30 mouse cellular contexts compared by ENCODE assay signal in the genomic region with DNA sequence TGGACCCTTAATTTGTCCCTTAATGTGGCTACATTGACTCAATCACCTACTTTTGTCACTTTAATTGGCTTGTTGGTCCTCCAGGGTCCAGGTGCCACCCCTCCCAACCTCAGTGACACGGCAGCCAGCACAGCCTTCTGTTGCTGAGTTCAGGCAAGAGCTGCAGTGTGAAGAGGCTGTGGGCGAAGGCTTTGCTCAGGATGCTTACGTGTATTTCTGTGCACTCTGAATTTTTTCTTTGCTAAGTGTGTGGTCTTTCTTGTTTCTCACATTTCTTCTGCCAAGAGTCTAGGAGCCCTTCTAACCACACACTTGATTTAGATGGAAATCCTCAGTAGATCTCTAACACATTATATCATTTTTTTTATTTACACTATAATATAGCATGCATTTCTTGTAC.
DNase-seq lines count a peak whose midpoint lies in the region; ATAC-seq lines count a peak whose summit lies in the region.
"Had no signal": no experiment of that assay in that cellular context is flagged by ENCODE, and none has a peak within 500 bp of the region (broad histone marks: within the 10 kb centered on the region; RNA-seq: fewer than 3 reads in every experiment).

No protein-coding gene starts in this region.

- intact Hi-C loops in left cerebral cortex, postnatal 4 days (cut with DNase I) = no loop called here
- intact Hi-C loops in left cerebral cortex, postnatal 36 days (cut with DNase I) = no loop called here

- H3K4me3 ChIP-seq in liver, embryonic 12.5 days = no peak overlapping the region
- H3K4me3 ChIP-seq: embryonic facial prominence, embryonic 10.5 days; embryonic facial prominence, embryonic 15.5 days; forebrain, embryonic 12.5 days; heart, embryonic 10.5 days; hindbrain, embryonic 12.5 days; intestine, embryonic 15.5 days; liver, embryonic 15.5 days; lung, embryonic 15.5 days; midbrain, embryonic 12.5 days; neural tube, embryonic 13.5 days had no signal

- H3K4me2 ChIP-seq in liver, embryonic 12.5 days = no peak overlapping the region
- H3K4me2 ChIP-seq: embryonic facial prominence, embryonic 15.5 days; forebrain, embryonic 12.5 days; hindbrain, embryonic 12.5 days; intestine, embryonic 15.5 days; liver, embryonic 15.5 days; lung, embryonic 15.5 days; midbrain, embryonic 12.5 days; neural tube, embryonic 13.5 days had no signal

- no peak for DNase-seq in frontal cortex, postnatal 14 days (ENCODE audit: low spot score in 2 of 2)
- peak; percentile 7 to 51 for DNase-seq in left cerebral cortex, adult 18-20 months (ENCODE audit: low spot score in 2 of 2)
- no peak for DNase-seq in left cerebral cortex, postnatal 4 days
- DNase-seq in brain, adult 2 months (ENCODE audit: low read depth, low spot score) = peak; percentile 68
- peak; percentile 21 to 26 for DNase-seq in left cerebral cortex, postnatal 36 days (ENCODE audit: low spot score in 2 of 2)
- no peak for DNase-seq in thymus, postnatal 14 days
- DNase-seq: adrenal gland, postnatal 10 days; cerebellum, adult 11 months; cerebellum, adult 9-11 months; forebrain, postnatal 0 days; gastrocnemius, postnatal 14 days; heart, postnatal 36 days; kidney, adult 2 months; kidney, postnatal 36 days; liver; lung, postnatal 36 days had no signal

- H3K4me1 ChIP-seq in liver, embryonic 12.5 days = 0 out of 2 replicates have a peak, but pooled peaks cover 3% of the 10 kb centered on the region
- H3K4me1 ChIP-seq: embryonic facial prominence, embryonic 10.5 days; embryonic facial prominence, embryonic 15.5 days; forebrain, embryonic 12.5 days; heart, embryonic 10.5 days; hindbrain, embryonic 12.5 days; intestine, embryonic 15.5 days; liver, embryonic 15.5 days; midbrain, embryonic 12.5 days; neural tube, embryonic 13.5 days had no signal

- ATAC-seq in frontal cortex, adult (ENCODE audit: low TSS enrichment) = peak; percentile 82
- ATAC-seq in liver, embryonic 12.5 days = no peak
- ATAC-seq: forebrain, postnatal 0 days; hindbrain, postnatal 0 days; intestine, embryonic 15.5 days; Patski had no signal

- H3K27ac ChIP-seq in liver, embryonic 12.5 days = no peak overlapping the region
- H3K27ac ChIP-seq: embryonic facial prominence, embryonic 10.5 days; embryonic facial prominence, embryonic 15.5 days; forebrain, embryonic 12.5 days; heart, embryonic 10.5 days; hindbrain, embryonic 12.5 days; hindbrain, postnatal 0 days; intestine, embryonic 15.5 days; liver, embryonic 15.5 days; lung, embryonic 15.5 days; midbrain, embryonic 12.5 days; neural tube, embryonic 13.5 days had no signal

- H3K9me3 ChIP-seq in liver, embryonic 12.5 days (replicated peaks) = no peaks in the 10 kb centered on the region
- H3K9me3 ChIP-seq: embryonic facial prominence, embryonic 10.5 days; embryonic facial prominence, embryonic 15.5 days; forebrain, embryonic 12.5 days; heart, embryonic 10.5 days; hindbrain, embryonic 12.5 days; intestine, embryonic 15.5 days; liver, embryonic 15.5 days; lung, embryonic 15.5 days; midbrain, embryonic 12.5 days; neural tube, embryonic 13.5 days had no signal

- H3K9ac ChIP-seq in liver, embryonic 12.5 days = no peak overlapping the region
- H3K9ac ChIP-seq: embryonic facial prominence, embryonic 15.5 days; forebrain, embryonic 12.5 days; forebrain, postnatal 0 days; hindbrain, embryonic 12.5 days; intestine, embryonic 15.5 days; liver, embryonic 15.5 days; lung, embryonic 15.5 days; midbrain, embryonic 12.5 days; neural tube, embryonic 13.5 days had no signal

- 56% methylated on average over 3 of the region's 3 CpGs for WGBS in liver, embryonic 12.5 days (ENCODE audit: insufficient replicate concordance)

- H3K27me3 ChIP-seq in liver, embryonic 12.5 days (replicated peaks) = no peaks in the 10 kb centered on the region
- H3K27me3 ChIP-seq: embryonic facial prominence, embryonic 15.5 days; forebrain, embryonic 12.5 days; hindbrain, embryonic 12.5 days; intestine, embryonic 15.5 days; liver, embryonic 15.5 days; lung, embryonic 15.5 days; midbrain, embryonic 12.5 days; neural tube, embryonic 13.5 days; Patski had no signal

- H3K36me3 ChIP-seq in liver, embryonic 12.5 days = no peaks in the 10 kb centered on the region
- H3K36me3 ChIP-seq: embryonic facial prominence, embryonic 10.5 days; embryonic facial prominence, embryonic 15.5 days; forebrain, embryonic 12.5 days; heart, embryonic 10.5 days; hindbrain, embryonic 12.5 days; intestine, embryonic 15.5 days; liver, embryonic 15.5 days; lung, embryonic 15.5 days; midbrain, embryonic 12.5 days; neural tube, embryonic 13.5 days had no signal

Comparison
In these comparisons a context has a peak if more than half of its experiments do, and no peak if none do; other contexts are left out.
1. DNase-seq: peak in left cerebral cortex, adult 18-20 months (2 of 2), brain, adult 2 months (single experiment) and left cerebral cortex, postnatal 36 days (2 of 2); none in frontal cortex, postnatal 14 days (0 of 2), left cerebral cortex, postnatal 4 days (single experiment) and thymus, postnatal 14 days (single experiment).